In genomic region chr12:79493481-79493880, GRCm38 (mm10) we compare ENCODE assay signal across 19 mouse cellular contexts.
"Had no signal": no experiment of that assay in that cellular context is flagged by ENCODE, and none has a peak within 500 bp of the region (broad histone marks: within the 10 kb centered on the region; RNA-seq: fewer than 3 reads in every experiment).

No protein-coding gene starts in this region.

- ATAC-seq: midbrain, embryonic 16.5 days had no signal

- H3K9me3 ChIP-seq: kidney, embryonic 15.5 days; limb, embryonic 13.5 days; liver, embryonic 13.5 days; megakaryocyte, embryonic 14.5 days; midbrain, embryonic 10.5 days; neural tube, embryonic 13.5 days had no signal

- H3K4me2 ChIP-seq: kidney, embryonic 15.5 days; limb, embryonic 13.5 days; liver, embryonic 13.5 days; neural tube, embryonic 13.5 days had no signal

- H3K9ac ChIP-seq: kidney, embryonic 15.5 days; limb, embryonic 13.5 days; liver, embryonic 13.5 days; neural tube, embryonic 13.5 days had no signal

- H3K27me3 ChIP-seq: kidney, embryonic 15.5 days; limb, embryonic 13.5 days; liver, embryonic 13.5 days; megakaryocyte, embryonic 14.5 days; neural tube, embryonic 13.5 days had no signal

- H3K36me3 ChIP-seq: kidney, embryonic 15.5 days; limb, embryonic 13.5 days; liver, embryonic 13.5 days; midbrain, embryonic 10.5 days; neural tube, embryonic 13.5 days had no signal

- DNase-seq: kidney, adult 11 months; kidney, adult 8-10 months; kidney, postnatal 10 days; kidney, postnatal 36 days; layer of hippocampus, postnatal 36 days; left cerebral cortex, postnatal 4 days; liver, embryonic 13.5 days; lung, adult 2 months; retina, postnatal 1 day; right cerebral cortex, postnatal 25 days; spleen, adult 18-20 months; thymus, postnatal 25 days had no signal

- H3K4me1 ChIP-seq: kidney, embryonic 15.5 days; liver, embryonic 13.5 days; midbrain, embryonic 10.5 days; neural tube, embryonic 13.5 days had no signal

- H3K4me3 ChIP-seq: kidney, embryonic 15.5 days; limb, embryonic 13.5 days; liver, embryonic 13.5 days; megakaryocyte, embryonic 14.5 days; midbrain, embryonic 10.5 days; myocyte; neural tube, embryonic 13.5 days had no signal

- H3K27ac ChIP-seq: kidney, embryonic 15.5 days; limb, embryonic 13.5 days; liver, embryonic 13.5 days; midbrain, embryonic 10.5 days; neural tube, embryonic 13.5 days had no signal
